Mouse (Mus musculus): Measurements from ENCODE around the gene Kptn.

GRCm38 (mm10) chr7:16149241-16149640 lies 29.5 kb downstream of the Kptn start:
- TF ChIP-seq CTCF (IDR thresholded peaks at IDR 0.05; ENCODE audit: borderline replicate concordance, insufficient read depth, low read depth, low read length) (no peak), POLR2A (IDR thresholded peaks at IDR 0.05; ENCODE audit: borderline replicate concordance, insufficient read depth, low read length) (no peak)

Measured in cerebellum, adult 2 months (tissue).